Mouse (Mus musculus) MEL (cell line): ENCODE measurements around the gene Lamtor1.

Experiments
- CHD2 ChIP-seq: IDR thresholded peaks from 2 replicates; pipeline ENCODE4 v1.6.1; 2011; ENCODE audit warnings: low read length, improper control_type of control experiment
- CTCF ChIP-seq, 3 experiments: IDR thresholded peaks in 2 of 3; conservative IDR thresholded peaks in 1 of 3; 2 replicates each; pipeline ENCODE4 v1.5.1; 2011 to 2012; ENCODE audit warnings: low read length in 3 of 3, low read depth in 2 of 3, mild to moderate bottlenecking in 2 of 3, improper control_type of control experiment in 1 of 3, inconsistent platforms in 1 of 3, mixed read lengths in 1 of 3, moderate library complexity in 1 of 3; ENCODE audit not compliant: control insufficient read depth in 1 of 3, insufficient read depth in 1 of 3, poor library complexity in 1 of 3, severe bottlenecking in 1 of 3
- GABPA ChIP-seq: IDR thresholded peaks from 2 replicates; pipeline ENCODE4 v1.6.1; 2012; ENCODE audit warnings: low read depth, mild to moderate bottlenecking, inconsistent platforms, low read length, improper control_type of control experiment, moderate library complexity
- HCFC1 ChIP-seq: IDR thresholded peaks from 2 replicates; pipeline ENCODE4 v1.6.1; 2012; ENCODE audit warnings: low read depth, mild to moderate bottlenecking, inconsistent platforms, low read length, improper control_type of control experiment, moderate library complexity
- MEF2A ChIP-seq: IDR thresholded peaks from 2 replicates; pipeline ENCODE4 v1.6.1; 2014; ENCODE audit warnings: low read depth, mild to moderate bottlenecking, inconsistent platforms, low read length, improper control_type of control experiment; ENCODE audit not compliant: poor library complexity, insufficient replicate concordance, severe bottlenecking; ENCODE audit errors: extremely low read depth
- MXI1 ChIP-seq: IDR thresholded peaks from 2 replicates; pipeline ENCODE4 v1.6.1; 2011; ENCODE audit warnings: mild to moderate bottlenecking, low read depth, low read length, improper control_type of control experiment
- MYC ChIP-seq: IDR thresholded peaks from 2 replicates; pipeline ENCODE4 v1.6.1; 2011; ENCODE audit warnings: low read depth, mild to moderate bottlenecking, low read length, improper control_type of control experiment, moderate library complexity
- POLR2A ChIP-seq, 2 experiments: IDR thresholded peaks; 2 replicates each; pipeline ENCODE4 v1.6.1; 2011 to 2012; ENCODE audit warnings: low read length in 2 of 2, mild to moderate bottlenecking in 2 of 2, control low read depth in 1 of 2, improper control_type of control experiment in 1 of 2, low read depth in 1 of 2, moderate library complexity in 1 of 2; ENCODE audit not compliant: control insufficient read depth in 1 of 2, insufficient read depth in 1 of 2, poor library complexity in 1 of 2
- POLR2AphosphoS2 ChIP-seq: IDR thresholded peaks from 2 replicates; pipeline ENCODE4 v1.6.1; 2011; ENCODE audit warnings: low read length, improper control_type of control experiment
- TBP ChIP-seq: IDR thresholded peaks from 2 replicates; pipeline ENCODE4 v1.8.0; 2011; ENCODE audit warnings: low read depth, low read length, improper control_type of control experiment
- TCF12 ChIP-seq: IDR thresholded peaks from 2 replicates; pipeline ENCODE4 v1.6.1; 2014; ENCODE audit warnings: low read depth, mild to moderate bottlenecking, inconsistent platforms, low read length, improper control_type of control experiment, moderate library complexity

- TF ChIP-seq HCFC1 (no peak), MEF2A (no peak), CTCF (IDR thresholded peaks at IDR 0.05 in 2 of 3, conservative IDR thresholded peaks at IDR 0.05 in 1 of 3; ENCODE audit: control insufficient read depth in 1 of 3, insufficient read depth in 1 of 3, low read depth in 2 of 3, low read length in 3 of 3, poor library complexity in 1 of 3, severe bottlenecking in 1 of 3) (no peak), MYC (no peak), TCF12 (no peak), POLR2A (IDR thresholded peaks at IDR 0.05; ENCODE audit: control insufficient read depth in 1 of 2, insufficient read depth in 1 of 2, low read depth in 1 of 2, low read length in 2 of 2, poor library complexity in 1 of 2) (no peak), POLR2AphosphoS2 (no peak), CHD2 (no peak), MXI1 (no peak), TBP (no peak), GABPA (no peak)
These were observed 31.3 kb downstream of the Lamtor1 start for GRCm38 (mm10) chr7:101936996-101937395.
